ENCODE assay signal across 8 mouse cellular contexts in the genomic region with DNA sequence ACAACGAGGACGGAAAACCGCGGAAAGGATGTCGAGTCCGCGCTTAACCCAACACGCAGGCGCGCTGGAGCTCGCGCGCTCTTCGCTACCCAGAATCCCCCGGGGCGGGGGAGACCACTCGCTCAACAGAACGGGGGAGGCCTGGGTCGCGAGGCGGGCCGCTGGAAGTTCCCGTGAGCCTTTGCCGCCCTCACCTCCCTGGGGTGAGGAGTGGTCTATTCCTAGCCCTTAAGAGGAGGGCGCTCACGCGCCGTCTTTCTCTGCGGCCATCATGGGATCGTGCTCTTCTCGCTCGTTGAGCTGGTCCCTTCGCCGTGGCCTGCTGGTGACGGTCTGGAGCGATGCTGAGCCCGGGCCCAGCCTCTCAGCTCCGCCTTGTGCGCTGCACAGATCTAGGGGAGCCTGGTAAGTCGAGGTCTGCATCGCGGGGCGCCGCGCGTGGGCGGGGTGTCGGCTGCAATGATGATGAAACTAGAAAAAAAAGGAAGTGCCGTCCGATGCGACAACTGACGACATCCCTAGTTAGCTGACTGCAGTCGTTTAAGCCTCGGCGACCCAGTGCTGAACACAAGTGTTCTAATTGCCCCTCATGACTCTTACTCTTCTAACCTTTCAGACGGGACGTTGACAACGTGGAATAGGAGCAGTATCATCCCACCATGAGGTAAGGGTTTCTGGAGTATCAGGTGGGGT. TPM values are rescaled to one million over a fixed set of nuclear protein-coding genes. Genes with fewer than 3 reads are reported as not detected.
A peak's percentile ranks its signal among the peaks of the same experiment; 100 is the strongest.
DNase-seq lines count a peak whose midpoint lies in the region; ATAC-seq and TF ChIP-seq lines count a peak whose summit lies in the region.

No protein-coding gene starts in this region.

- peak; percentile 82 for ATAC-seq in Patski
- peak; percentile 95 for ATAC-seq in hindbrain, embryonic 14.5 days (ENCODE audit: low FRiP score)

- TF ChIP-seq CTCF in Patski (IDR thresholded peaks at IDR 0.05), result no peak

- H3K4me1 ChIP-seq in hindbrain, embryonic 14.5 days (replicated peaks; ENCODE audit: control insufficient read depth, insufficient read depth, low read length), result peaks cover 27% of the 10 kb centered on the region

- CTCF ChIA-PET in Patski (lab: Charles Lee), result interaction anchor here (1.4 to 4.1 kb wide), 4 partner anchors 11 to 90 kb away, joined by 5 to 19 read pairs (median 10); no protein-coding TSS in a partner anchor

- under 1% methylated on average over 58 of the region's 58 CpGs for WGBS in hindbrain, embryonic 14.5 days

- peak overlapping the region; percentile 64 for H3K4me3 ChIP-seq in hindbrain, embryonic 14.5 days (replicated peaks; ENCODE audit: low read length)

- DNase-seq in Patski (ENCODE audit: low read depth, low spot score), result peak; percentile 76
- DNase-seq in cerebellum, postnatal 14 days, result peak; percentile 98
- peak; percentile 96 for DNase-seq in frontal cortex, postnatal 14 days (ENCODE audit: low spot score in 2 of 2)
- DNase-seq in hindbrain, embryonic 14.5 days (ENCODE audit: low spot score), result peak; percentile 98
- peak; percentile 99 for DNase-seq in layer of hippocampus, postnatal 36 days
- DNase-seq in lung, postnatal 36 days, result peak; percentile 96
- peak; percentile 99 for DNase-seq in retina, postnatal 1 day
- DNase-seq in urinary bladder, adult 18-20 months (ENCODE audit: low spot score in 2 of 2), result peak; percentile 90 to 96

- peak overlapping the region; percentile 90 for H3K27ac ChIP-seq in hindbrain, embryonic 14.5 days

- H3K27me3 ChIP-seq in Patski, result no peaks in the 10 kb centered on the region
- no peaks in the 10 kb centered on the region for H3K27me3 ChIP-seq in hindbrain, embryonic 14.5 days (ENCODE audit: control insufficient read depth, insufficient read depth, low read length)

- in situ Hi-C loops in Patski (cut with MboI; ENCODE audit: low pct_unique_long_range_greater_than_20kb), result no loop called here

- no peaks in the 10 kb centered on the region for H3K9me3 ChIP-seq in hindbrain, embryonic 14.5 days (ENCODE audit: control insufficient read depth, low read length)

- POLR2A ChIA-PET in Patski (lab: Charles Lee), result interaction anchor here (0.5 to 2.1 kb wide), 7 partner anchors 11 to 146 kb away, joined by 3 to 15 read pairs (median 3); partner anchors contain the start of genes Ncor1 and Ubb

- peaks cover 44% of the 10 kb centered on the region for H3K36me3 ChIP-seq in hindbrain, embryonic 14.5 days (replicated peaks; ENCODE audit: control insufficient read depth, insufficient read depth)

- peak overlapping the region; percentile 84 for H3K9ac ChIP-seq in hindbrain, embryonic 14.5 days

- H3K4me2 ChIP-seq in hindbrain, embryonic 14.5 days (replicated peaks), result peak overlapping the region; percentile 89

RNA-seq across cellular contexts. Expression of gene Trpv2, which starts 28.5 kb away (rescaled TPM):
- polyA plus RNA-seq in Patski (2021), result 0.04 TPM
- 22.6 and 28.2 TPM in 2 replicates for polyA plus RNA-seq in hindbrain, embryonic 14.5 days (2014; fragmentation: Nextera tagmentation; extraction: Ambion mirVana)
- total RNA-seq in layer of hippocampus, postnatal 36 days (2021), result 10 to 100 TPM; 13.1 to 13.9 TPM

RNA-seq across cellular contexts. Expression of gene Lrrc75a, which starts 45.6 kb away (rescaled TPM):
- polyA plus RNA-seq in Patski (2021), result 6.2 TPM
- 10.5 and 12.6 TPM in 2 replicates for polyA plus RNA-seq in hindbrain, embryonic 14.5 days (2014; fragmentation: Nextera tagmentation; extraction: Ambion mirVana)
- 1 to 10 TPM; 7.7 to 8.1 TPM for total RNA-seq in layer of hippocampus, postnatal 36 days (2021)

RNA-seq across cellular contexts. Expression of gene Mmgt2, which starts 45.7 kb away (rescaled TPM):
- 55.6 TPM for polyA plus RNA-seq in Patski (2021)
- polyA plus RNA-seq in hindbrain, embryonic 14.5 days (2014; fragmentation: Nextera tagmentation; extraction: Ambion mirVana), result 21.0 and 33.4 TPM in 2 replicates
- total RNA-seq in layer of hippocampus, postnatal 36 days (2021), result 10 to 100 TPM; 16.5 to 17.1 TPM

RNA-seq across cellular contexts. Expression of gene Ubb, which starts 51.8 kb away (rescaled TPM):
- 624 TPM for polyA plus RNA-seq in Patski (2021)
- 4,396 and 4,426 TPM in 2 replicates for polyA plus RNA-seq in hindbrain, embryonic 14.5 days (2014; fragmentation: Nextera tagmentation; extraction: Ambion mirVana)
- total RNA-seq in layer of hippocampus, postnatal 36 days (2021), result 1,000 to 10,000 TPM; 1,774 to 1,889 TPM

Comparison
In these comparisons a context has a peak if more than half of its experiments do, and no peak if none do; other contexts are left out.
1. Peak in every context shown above with its lines: DNase-seq, ATAC-seq, H3K4me3 ChIP-seq and H3K27ac ChIP-seq.
2. RNA of gene Trpv2, which starts 28.5 kb away (polyA plus RNA-seq): 22.6 to 28.2 TPM in hindbrain, embryonic 14.5 days; 0.04 TPM in Patski (single experiment); every median in the first group is over 10 times any median in the second.